Mouse (Mus musculus) lung, postnatal 4 days (tissue): ENCODE measurements at regions not wholly inside any gene's neighbourhood (a gene's known extent, or its start where the extent isn't known, plus 50 kb on each side); places are given as distances from the start of the nearest gene placed in this dataset.

Source experiments
- DNase-seq, 2 experiments: peaks; one replicate each; pipeline ENCODE4 v3.0.0; 2021

DNA sequence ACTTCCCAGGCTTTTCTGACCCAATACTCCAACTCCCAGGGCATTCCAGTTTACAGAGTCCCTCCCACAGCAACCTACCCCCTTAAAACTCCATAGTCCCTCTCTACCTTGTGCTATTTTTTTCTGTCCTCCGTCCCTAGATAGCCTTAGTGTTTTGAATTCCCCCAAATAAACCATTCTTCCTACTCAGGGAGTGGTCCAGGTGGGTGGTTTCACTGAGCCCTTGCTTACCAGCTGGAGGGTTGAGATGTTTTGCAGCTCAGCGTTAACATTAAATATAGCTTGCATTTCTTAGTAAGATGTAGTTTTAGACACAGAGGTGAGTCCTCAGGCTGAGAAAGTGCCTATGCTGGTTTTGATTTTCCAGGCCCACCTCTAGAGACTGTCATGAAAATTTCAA, 313.0 kb downstream of the Bmper start:
- no peak for DNase-seq

DNA sequence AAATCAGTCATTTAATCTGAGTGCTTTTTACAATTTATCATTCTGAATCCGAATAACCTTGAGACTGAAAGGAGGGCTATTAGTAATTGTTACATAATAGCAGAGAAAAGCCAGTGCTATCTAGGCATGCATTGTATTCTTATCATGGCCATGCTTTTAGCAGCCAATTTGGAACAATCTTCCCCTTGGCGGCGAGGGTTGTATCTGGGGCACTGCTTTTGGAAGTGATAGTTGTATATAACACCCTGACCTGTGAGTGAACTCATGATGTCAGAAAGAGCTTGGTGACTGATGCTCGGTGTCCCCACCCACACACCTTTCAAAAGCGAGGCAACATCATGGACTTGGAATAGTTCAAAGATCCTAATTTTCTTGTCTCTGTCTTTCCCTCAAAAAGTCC, 315.2 kb downstream of the Bmper start:
- DNase-seq: no peak

DNA sequence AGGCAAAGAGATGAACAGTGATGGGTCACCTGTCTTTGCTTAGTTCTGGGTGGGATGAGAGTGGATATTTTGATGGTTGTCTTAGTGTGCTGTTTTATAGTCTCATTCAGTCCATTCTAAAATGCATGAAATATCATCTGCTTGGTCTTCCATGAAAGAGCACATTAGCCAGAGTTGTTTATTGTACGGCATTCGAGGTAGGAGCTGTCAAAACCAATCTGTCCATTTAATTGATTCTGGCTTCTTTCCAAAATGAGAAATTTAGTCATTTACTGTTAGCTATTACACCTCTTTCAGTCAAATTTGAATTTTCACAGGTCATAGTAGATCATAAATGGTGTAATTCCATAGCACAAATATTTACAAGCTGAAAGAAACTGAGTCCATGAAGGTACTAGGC, 328.8 kb downstream of the Bmper start:
- no peak for DNase-seq

DNA sequence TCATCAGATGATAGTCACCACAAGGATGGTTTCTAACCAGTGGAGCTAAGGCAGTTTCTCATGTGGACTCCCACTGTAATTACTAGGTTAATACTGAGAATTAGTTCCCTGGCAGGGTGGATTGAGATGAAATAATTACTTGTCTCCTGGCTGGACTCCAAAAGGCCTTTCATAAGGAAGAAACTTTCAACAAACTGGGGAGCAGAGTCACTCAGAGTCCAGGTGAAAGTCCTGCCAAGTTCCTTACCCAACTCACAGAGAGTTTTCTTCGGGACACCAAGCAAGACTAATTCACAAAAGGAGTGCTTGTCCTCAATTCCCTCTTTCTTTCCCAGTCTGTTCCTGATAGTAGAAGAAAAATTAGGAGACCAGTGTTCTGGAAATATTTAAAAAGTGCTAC, 330.9 kb downstream of the Bmper start:
- DNase-seq: no peak

DNA sequence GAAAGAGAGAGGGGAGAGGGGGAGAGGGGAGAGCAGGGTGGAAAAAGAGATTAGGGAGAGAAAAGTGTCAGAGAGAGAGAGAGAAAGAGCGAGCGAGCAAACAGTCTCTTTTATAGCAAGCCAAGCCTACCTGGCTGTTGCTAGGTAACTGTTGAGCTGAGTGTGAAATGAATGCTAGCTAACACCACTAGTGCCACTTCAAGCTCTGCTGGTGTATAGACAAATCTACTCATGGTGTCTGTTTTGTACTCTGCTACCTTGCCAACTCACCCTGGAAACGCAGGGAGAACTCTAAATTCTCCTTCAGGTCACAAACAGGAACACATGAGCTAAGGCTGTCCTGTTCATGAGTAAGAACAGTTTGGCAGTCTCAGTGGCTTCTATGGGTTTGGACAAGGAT, 334.7 kb downstream of the Bmper start:
- DNase-seq: no peak

DNA sequence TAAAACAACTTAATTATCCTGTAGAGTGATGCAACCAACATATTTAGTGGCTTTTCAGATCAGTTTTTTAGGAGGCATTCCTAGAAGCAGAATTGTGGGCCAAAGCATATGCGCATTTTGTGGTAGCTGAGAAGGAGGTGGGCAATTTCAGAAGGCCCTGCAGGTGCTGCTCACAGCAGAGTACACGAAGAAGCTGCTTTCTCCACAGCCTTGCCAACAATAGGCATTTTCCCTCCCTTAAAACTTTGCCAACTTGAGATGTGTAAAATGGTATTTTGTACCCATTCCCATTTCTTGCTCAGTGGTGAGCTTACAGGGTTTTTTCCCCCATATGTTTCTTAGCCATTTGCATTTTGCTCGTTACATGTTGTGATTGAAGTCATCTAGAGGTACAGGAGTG, 339.0 kb downstream of the Bmper start:
- no peak for DNase-seq

DNA sequence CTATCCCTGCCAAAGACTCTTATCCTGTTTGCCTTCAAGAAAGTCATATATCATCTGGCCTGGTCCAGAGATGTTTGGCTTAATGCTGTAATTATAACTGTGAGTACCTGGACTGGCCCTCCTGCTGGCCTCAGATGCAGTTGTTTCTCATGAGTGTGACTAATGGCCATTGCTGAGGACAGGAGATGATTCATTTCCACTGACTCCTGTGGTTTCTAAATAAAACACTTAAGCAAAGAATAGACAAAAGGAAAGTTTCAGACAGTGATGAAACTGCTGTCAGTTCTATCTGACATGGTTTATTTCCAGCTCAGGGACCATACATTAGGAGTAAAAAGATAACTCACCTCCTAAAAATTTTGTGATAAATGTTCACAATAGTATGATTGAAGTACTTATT, 344.2 kb downstream of the Bmper start:
- no peak for DNase-seq

DNA sequence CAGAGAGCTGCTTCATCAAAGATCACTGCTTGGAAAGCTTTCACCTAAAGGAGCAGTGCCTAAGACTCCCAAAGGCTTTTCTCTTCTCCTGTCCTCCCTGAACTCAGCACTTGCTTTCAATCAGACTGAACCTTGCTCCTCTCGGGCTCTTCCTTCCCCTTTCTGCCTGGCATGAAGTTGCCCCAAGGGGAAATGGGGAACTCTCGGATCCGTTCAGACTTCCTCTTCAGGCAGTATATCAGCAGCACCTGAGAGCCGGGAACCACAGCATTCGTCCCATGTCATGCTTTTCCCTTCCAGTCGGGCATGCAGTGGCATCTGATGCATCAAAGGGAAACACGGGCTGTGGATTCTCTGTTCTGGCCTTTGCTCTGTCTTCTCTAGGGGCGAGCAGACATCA, 347.3 kb downstream of the Bmper start:
- peak in 1 of 2 experiments; percentile 5 for DNase-seq

DNA sequence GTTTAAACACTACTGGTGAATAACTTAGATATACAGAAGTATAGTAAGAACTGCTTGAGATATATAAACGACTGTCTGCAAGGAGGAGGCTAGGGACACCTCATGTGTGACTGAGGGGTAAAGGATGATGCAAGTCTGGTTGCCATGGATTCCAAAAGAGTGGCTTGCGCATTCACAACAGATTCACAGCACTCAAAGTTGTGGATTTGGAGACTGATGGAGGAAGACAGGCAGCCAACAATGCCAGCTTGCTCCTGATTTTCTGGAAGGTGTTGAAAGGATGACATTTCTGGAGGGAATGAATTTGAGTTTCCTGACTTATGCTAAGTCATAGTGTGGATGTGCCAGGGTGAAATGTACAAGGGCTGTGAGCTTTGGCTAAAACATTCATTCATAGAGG, 353.4 kb downstream of the Bmper start:
- DNase-seq: no peak

DNA sequence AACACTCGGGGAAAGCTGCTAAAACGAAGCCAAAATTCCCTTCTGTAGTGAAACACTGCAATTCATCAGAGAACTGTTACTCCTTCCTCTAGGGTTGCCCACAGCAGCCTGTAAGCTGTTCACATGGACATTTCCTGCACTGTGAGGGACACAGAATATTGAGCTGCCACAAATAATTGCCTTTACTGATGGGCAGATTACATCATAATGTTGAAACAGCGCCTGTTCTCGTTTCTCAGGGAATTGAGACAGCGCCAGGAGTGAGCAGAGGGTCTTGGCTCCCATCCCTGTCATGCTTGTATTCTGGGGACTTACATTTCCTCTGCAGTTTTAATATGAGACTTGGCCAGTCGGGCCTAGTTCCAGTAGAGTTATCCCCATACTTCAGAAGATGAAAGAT, 357.3 kb downstream of the Bmper start:
- DNase-seq: peak in 1 of 2 experiments; percentile 24

DNA sequence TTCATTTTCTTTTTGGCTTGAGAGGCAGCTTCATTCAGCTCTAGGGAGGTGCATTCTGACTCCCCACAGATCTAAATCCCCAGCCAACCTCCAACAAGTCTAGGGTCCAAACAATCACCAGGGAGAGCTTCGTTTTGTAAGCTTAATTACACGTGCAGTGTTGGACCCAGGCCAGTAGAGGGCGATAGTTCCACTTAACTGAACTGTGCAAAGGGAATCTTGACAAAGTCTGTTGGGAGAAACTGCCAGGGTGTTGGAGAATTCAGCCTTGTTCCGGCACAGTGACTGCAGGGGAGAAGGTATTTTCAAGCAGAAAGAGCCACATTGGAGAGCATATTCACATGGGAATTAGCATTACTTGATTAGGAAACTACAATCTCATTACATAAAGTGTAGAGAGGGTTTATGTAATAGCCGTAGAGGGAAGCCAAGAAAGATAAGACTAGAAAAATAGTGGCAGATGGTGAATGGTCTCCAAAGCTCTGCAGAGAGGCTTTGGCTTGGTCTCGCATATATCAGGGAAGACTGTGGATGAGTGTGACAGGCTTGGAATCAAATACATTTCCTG, 358.2 kb downstream of the Bmper start:
- DNase-seq: peak; percentile 62 to 71

DNA sequence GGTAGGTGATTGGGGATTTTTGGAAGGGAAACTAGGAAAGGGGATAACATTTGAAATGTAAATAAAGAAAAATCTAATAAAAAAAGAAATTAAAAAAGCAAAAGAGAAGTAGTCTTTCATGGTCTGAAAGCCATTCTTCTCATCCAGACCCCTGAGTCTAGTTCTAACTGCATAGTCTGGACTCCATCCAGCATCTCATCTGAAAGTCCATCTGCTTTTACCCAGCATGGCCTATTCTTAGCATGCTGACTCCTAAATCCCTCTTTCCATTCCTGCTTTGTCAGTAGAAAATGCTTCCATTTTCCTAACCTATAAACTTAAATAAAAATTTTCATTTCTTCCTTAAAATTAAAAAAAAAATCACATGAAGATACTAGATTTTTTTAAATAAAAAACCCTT, 361.7 kb downstream of the Bmper start:
- DNase-seq: no peak

DNA sequence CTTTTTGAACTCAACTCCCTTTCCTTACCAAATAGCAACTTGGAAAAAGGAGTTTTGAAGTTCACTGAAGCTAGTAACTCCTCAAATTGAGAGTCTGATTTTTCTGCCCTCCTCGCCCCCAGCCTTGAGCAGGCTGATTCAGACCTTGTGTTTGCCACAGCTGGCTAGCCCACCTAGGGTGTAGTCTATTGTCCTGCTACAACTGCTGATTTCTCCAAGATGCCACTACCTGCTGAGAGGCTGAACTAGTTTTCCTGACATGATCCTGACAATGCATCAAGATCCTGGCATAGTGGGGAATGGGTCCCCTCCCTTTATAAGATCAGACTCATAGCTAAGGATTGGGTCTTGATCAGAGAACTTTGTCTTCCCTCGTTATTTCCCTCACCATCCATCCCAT, 366.1 kb downstream of the Bmper start:
- DNase-seq: no peak

DNA sequence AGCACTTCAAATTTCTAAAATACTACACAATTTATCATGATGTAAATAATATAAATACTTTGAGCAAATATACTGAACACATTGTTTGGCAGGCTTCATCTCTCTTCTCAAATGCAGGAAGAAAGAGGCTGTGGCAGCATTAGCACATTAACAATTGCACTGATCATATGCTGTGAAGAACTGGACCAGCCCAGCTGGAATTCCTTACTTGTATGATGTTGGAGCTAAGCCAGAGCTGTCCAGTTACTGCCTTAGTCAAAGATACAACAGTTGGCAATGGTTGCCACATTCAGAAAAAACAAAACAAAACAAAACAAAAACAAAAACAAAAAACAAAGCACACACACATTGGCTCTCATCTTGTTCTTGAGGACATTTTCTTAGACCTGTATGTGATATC, 369.0 kb downstream of the Bmper start:
- DNase-seq: peak in 1 of 2 experiments; percentile 24

DNA sequence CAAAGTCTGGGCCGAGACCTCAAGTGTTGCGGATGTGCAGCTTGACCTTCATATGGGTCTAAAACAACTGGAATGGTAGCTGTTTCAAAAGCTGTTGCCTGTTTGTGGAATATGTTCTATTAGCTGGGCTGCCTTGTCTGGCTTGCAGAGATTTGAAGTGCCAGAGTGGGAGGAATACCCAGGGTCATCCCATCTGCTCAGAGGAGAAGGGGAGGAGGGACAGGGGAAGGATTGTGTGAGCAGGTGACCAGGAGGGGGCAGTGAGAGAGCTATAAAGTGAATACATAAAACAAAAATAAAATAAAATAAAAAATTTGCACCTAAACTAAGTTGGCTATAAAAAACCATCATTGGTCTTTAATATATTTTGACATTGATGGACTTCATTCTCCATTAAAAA, 377.7 kb downstream of the Bmper start:
- no peak for DNase-seq
